Mouse (Mus musculus) heart, postnatal 0 days (tissue): Measurements from ENCODE around the gene Nme6. TPM values are rescaled to one million over a fixed set of nuclear protein-coding genes. Genes with fewer than 3 reads are reported as not detected.

ENCODE experiments used
- ATAC-seq: fragments of 200-750 bp; cut with Nextera tagmentation; 2 replicates; pipeline ENCODE4 v1.8.0; 2017; ENCODE audit warnings: low read depth, moderate number of reproducible peaks, moderate library complexity; ENCODE audit not compliant: insufficient read depth
- DNase-seq: peaks from one replicate; pipeline ENCODE4 v3.0.0-alpha.2; 2016; ENCODE audit warnings: low spot score
- H3K27ac ChIP-seq: fragments of 300-500 bp; sonication (generic); 2 replicates; pipeline ENCODE4 v1.5.1; 2014; ENCODE audit warnings: low read depth, mild to moderate bottlenecking
- H3K27me3 ChIP-seq: fragments of 300-500 bp; sonication (generic); 2 replicates; pipeline ENCODE4 v1.6.1; 2014; ENCODE audit warnings: low read length, mixed read lengths; ENCODE audit not compliant: control insufficient read depth, insufficient read depth
- H3K36me3 ChIP-seq: fragments of 300-500 bp; sonication (generic); replicated peaks from 2 replicates; pipeline ENCODE4 v1.6.1; 2014; ENCODE audit warnings: low read length, mixed read lengths; ENCODE audit not compliant: control insufficient read depth, insufficient read depth
- H3K4me1 ChIP-seq: fragments of 300-500 bp; sonication (generic); 2 replicates; pipeline ENCODE4 v1.6.1; 2014; ENCODE audit warnings: antibody characterized with exemption; ENCODE audit not compliant: control insufficient read depth, insufficient read depth
- H3K4me2 ChIP-seq: fragments of 300-500 bp; sonication (generic); 2 replicates; pipeline ENCODE4 v1.6.1; 2014; ENCODE audit warnings: low read depth, mild to moderate bottlenecking, low read length, moderate library complexity
- H3K4me3 ChIP-seq: fragments of 300-500 bp; sonication (generic); 2 replicates; pipeline ENCODE4 v1.5.1; 2014; ENCODE audit warnings: low read depth, low read length
- H3K9ac ChIP-seq: fragments of 300-500 bp; sonication (generic); replicated peaks from 2 replicates; pipeline ENCODE4 v1.6.1; 2014; ENCODE audit warnings: low read depth, low read length, mixed read lengths
- H3K9me3 ChIP-seq: fragments of 300-500 bp; sonication (generic); replicated peaks from 2 replicates; pipeline ENCODE4 v1.6.1; 2016; ENCODE audit warnings: low read length; ENCODE audit not compliant: control insufficient read depth
- CTCF ChIP-seq: IDR thresholded peaks from 2 replicates; pipeline ENCODE4 v1.5.1; 2016; ENCODE audit warnings: antibody characterized with exemption, control low read depth, low read depth
- EP300 ChIP-seq: IDR thresholded peaks from 2 replicates; pipeline ENCODE4 v1.6.1; 2016; ENCODE audit warnings: antibody characterized with exemption, low read depth
- WGBS: fragments of 180-500 bp; shearing (Covaris S2); extraction: QIAGEN DNeasy Blood & Tissue Kit; methylation state at CpG from one replicate; pipeline ENCODE4 v1.1.7; 2014; 5-methylcytosine and 5-hydroxymethylcytosine counted together
- polyA plus RNA-seq: library from polyadenylated mRNA; unstranded; fragments of >200 nt; fragmentation: Nextera tagmentation; extraction: Ambion mirVana; gene quantifications from 2 replicates; pipeline ENCODE4 v1.2.1, GENCODE M21; 2015
- total RNA-seq: library from RNA; depleted of rRNA; stranded (reverse); fragments of >200 nt; gene quantifications from 2 replicates; pipeline ENCODE4 v1.2.3, GENCODE M21; 2014; ENCODE audit warnings: low replicate concordance

Nme6 gene
- total and polyA plus RNA-seq, 2 experiments from 2014 or later: 30.4 to 42.2 TPM

DNA sequence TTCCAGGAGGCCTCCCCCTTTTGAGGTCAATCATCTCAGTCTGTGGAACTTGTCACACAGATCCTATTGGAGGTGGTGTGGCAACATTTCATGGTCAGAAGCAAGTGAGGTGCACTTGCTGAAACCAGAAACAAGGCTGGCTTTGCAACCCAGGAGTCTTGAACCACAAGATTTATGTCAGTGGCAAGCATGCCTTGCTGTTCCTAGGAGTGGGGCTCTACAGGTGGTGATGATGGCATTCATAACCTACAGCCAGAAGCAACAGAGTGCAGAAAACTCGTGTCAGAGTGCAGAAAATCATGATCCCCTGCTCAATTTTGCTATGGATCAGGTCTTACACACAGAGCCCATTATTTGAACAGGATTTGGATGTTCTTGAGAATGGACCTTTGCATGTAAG, 26.3 kb upstream of the Nme6 start:
- no peaks in the 10 kb centered on the region for H3K9me3 ChIP-seq
- ATAC-seq: no peak
- 47% methylated on average over 1 of the region's 1 CpGs for WGBS

DNA sequence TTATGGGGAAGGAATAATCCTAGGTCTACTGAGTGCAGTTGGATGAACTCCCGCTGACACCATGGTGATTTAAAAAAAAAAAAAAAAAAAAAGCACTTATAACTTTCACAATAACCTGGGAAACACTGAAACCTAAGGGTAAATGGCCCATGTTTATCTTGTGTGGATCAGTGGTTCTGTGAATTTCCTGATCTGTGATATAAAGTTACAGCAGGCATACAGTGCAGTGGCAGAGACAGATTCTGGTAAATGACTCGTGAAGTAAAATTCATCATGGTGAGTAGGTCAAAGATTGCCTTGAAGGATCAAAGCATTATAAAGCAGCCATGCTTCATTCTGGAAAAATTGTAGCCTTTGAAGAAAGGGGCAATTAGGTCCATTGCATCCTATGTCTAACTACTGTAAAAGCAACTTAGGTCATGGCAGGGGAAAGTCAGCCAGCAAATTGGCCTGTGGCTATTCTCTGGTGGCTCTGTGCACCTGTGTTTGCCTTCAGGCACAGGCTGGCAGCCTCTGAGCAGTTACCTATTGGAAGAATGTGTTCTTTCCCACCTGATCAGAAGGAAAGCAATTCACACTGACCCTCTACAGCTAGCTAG, 25.8 kb upstream of the Nme6 start:
- Histone ChIP-seq H3K4me3 (no peak overlapping the region), H3K4me2 (no peak overlapping the region), H3K27ac (no peak overlapping the region), H3K4me1 (no peaks in the 10 kb centered on the region), H3K27me3 (no peaks in the 10 kb centered on the region), H3K9ac (no peak overlapping the region), H3K9me3 (no peaks in the 10 kb centered on the region), H3K36me3 (no peaks in the 10 kb centered on the region)
- no peak for DNase-seq
- ATAC-seq: no peak
- TF ChIP-seq EP300 (no peak), CTCF (no peak)
- WGBS: 76% methylated on average over 2 of the region's 2 CpGs

More for the DNA sequence above, 26.3 kb upstream of the Nme6 start:
- Histone ChIP-seq H3K4me2 (no peak overlapping the region), H3K9ac (no peak overlapping the region), H3K4me1 (no peaks in the 10 kb centered on the region), H3K27ac (no peak overlapping the region), H3K27me3 (no peaks in the 10 kb centered on the region), H3K36me3 (no peaks in the 10 kb centered on the region), H3K4me3 (no peak overlapping the region)
- TF ChIP-seq EP300 (no peak), CTCF (no peak)
- DNase-seq: no peak

GRCm38 (mm10) chr9:109807898-109808297, 24.7 kb upstream of the Nme6 start:
- no peak for ATAC-seq
- no peaks in the 10 kb centered on the region for H3K36me3 ChIP-seq
- H3K9ac ChIP-seq: no peak overlapping the region
- H3K4me1 ChIP-seq: no peaks in the 10 kb centered on the region
- no peaks in the 10 kb centered on the region for H3K9me3 ChIP-seq
- H3K4me3 ChIP-seq: no peak overlapping the region
- no peak overlapping the region for H3K4me2 ChIP-seq
- no peak for DNase-seq
- no peak overlapping the region for H3K27ac ChIP-seq
- WGBS: 46% methylated on average over 3 of the region's 3 CpGs
- H3K27me3 ChIP-seq: no peaks in the 10 kb centered on the region
- TF ChIP-seq CTCF (no peak), EP300 (no peak)

DNA sequence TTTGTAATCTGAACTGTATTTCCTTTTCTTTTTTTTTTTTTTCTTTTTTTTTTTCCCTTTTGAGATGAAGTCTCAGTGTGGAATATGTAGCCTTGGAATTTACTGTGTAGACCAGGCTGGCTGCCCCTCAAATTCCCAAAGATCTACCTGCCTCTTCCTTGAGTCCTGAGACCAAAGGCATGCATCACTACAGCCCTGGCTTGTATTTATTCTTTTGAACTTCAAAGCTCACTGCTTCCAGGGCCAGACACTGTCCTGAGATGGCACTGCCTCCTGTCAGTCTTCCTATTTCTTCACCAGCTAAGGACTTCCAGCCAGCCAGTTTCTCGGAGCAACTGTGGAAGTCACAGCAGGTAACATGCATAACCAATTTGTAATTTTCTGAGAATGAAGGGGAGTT, 20.6 kb upstream of the Nme6 start, which contains the start of gene Spink8:
TSS of gene Spink8 (plus strand) at position 301 of the 400 bp plus-strand sequence.
- no peak within 1 kb of the TSS for H3K4me2 ChIP-seq
- 71% methylated on average over 1 of the region's 1 CpGs for WGBS
- H3K36me3 ChIP-seq: no peaks in the 10 kb centered on the region
- H3K9ac ChIP-seq: no peak within 1 kb of the TSS
- TF ChIP-seq EP300 (no peak), CTCF (no peak)
- DNase-seq (no peak), ATAC-seq (no peak)
- no peak within 1 kb of the TSS for H3K27ac ChIP-seq
- peaks cover 5% of the 10 kb centered on the region; the same call in 1 of the 2 replicates for H3K4me1 ChIP-seq
- no peaks in the 10 kb centered on the region for H3K27me3 ChIP-seq
- H3K9me3 ChIP-seq: no peaks in the 10 kb centered on the region
- no peak within 1 kb of the TSS for H3K4me3 ChIP-seq

DNA sequence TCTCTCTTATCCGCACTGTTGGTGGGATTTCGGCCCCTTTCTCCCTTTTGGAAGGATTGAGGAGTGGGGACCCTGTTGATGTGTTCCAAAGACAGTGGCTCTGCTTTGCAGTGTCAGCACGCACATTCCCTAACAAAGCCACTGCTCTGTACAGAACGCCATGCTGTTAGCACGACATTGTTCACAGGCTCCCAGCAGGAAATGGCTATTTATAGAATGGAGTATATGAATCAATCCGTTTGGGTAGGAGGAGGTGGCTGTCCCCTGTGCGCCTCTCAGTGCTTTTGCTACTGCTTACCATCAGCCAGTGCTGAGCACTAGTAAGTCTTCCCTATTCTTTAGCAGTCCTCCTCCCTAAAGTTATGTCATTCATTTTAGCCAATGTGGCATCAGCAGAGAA, 19.1 kb upstream of the Nme6 start:
- TF ChIP-seq EP300 (no peak), CTCF (no peak)
- Histone ChIP-seq H3K9ac (no peak overlapping the region), H3K27ac (no peak overlapping the region), H3K4me2 (peak overlapping the region; percentile 3; the same call in 1 of the 2 replicates), H3K4me1 (peaks cover 5% of the 10 kb centered on the region; the same call in 1 of the 2 replicates), H3K27me3 (no peaks in the 10 kb centered on the region), H3K4me3 (no peak overlapping the region), H3K9me3 (no peaks in the 10 kb centered on the region), H3K36me3 (no peaks in the 10 kb centered on the region)
- ATAC-seq (no peak), DNase-seq (peak; percentile 33)
- WGBS: 30% methylated on average over 7 of the region's 7 CpGs

DNA sequence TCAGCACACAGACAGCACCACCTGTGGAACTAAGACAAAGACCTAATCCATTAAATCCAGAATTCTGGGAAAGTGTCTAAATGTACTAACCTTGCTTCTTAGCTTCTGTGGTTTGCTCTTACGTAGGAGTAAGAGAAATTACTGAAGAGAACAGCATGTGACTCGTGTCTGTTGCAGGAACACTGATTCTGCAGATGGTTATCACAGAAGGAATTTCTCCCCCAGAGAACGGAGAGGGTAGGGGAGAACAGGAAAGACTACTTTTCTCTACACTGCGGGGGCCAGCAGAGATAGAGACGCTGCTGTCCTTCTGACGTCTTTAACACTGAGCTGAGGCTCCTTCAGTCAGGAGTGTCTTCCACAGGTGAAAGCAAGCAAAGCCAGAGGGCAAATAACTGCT, 16.2 kb upstream of the Nme6 start:
- Histone ChIP-seq H3K4me2 (no peak overlapping the region), H3K27ac (no peak overlapping the region), H3K9ac (no peak overlapping the region), H3K36me3 (no peaks in the 10 kb centered on the region), H3K4me1 (peaks cover 5% of the 10 kb centered on the region; the same call in 1 of the 2 replicates), H3K9me3 (no peaks in the 10 kb centered on the region), H3K4me3 (no peak overlapping the region), H3K27me3 (no peaks in the 10 kb centered on the region)
- ATAC-seq: no peak
- TF ChIP-seq CTCF: no peak
- TF ChIP-seq EP300: no peak
- DNase-seq: no peak
- 30% methylated on average over 6 of the region's 6 CpGs for WGBS
